Mouse (Mus musculus): ENCODE data around the gene Olfr394. TPM values are rescaled to one million over a fixed set of nuclear protein-coding genes. Genes with fewer than 3 reads are reported as not detected.

Olfr394 gene
- polyA plus RNA-seq (2015; fragmentation: Nextera tagmentation; extraction: Ambion mirVana) = not detected in 2 replicates

GRCm38 (mm10) chr11:73890671-73891070 lies at the start of gene Olfr394:
Gene Olfr394, minus strand, starts transcription at chr11:73890771.

GRCm38 (mm10) chr11:73936377-73936776 lies 45.8 kb upstream of the Olfr394 start, which contains the start of gene Olfr23:
Gene Olfr23, plus strand, starts transcription at chr11:73936677.

DNA sequence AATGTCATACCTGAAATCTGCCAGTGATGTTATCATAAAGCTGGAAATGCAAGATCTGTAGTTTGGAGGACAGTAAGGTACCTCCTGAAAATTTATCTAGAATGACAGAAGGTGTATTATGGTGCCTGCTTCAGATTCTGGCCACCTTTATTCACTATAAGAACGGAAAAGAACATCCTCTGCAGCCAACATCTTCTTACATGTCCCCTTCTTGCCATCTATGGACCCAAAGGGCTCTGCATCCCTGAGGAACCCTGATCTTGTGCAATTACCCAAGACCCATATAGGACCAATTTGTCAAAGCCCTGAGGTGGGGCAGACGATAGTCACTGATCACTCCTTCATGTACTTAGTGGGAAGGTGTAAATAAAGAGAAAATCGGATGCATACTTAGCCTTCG lies 18.6 kb upstream of the Olfr394 start, which contains the start of gene Olfr395:
Olfr395 (minus strand) TSS at position 101 of the 400 bp plus-strand sequence.

DNA sequence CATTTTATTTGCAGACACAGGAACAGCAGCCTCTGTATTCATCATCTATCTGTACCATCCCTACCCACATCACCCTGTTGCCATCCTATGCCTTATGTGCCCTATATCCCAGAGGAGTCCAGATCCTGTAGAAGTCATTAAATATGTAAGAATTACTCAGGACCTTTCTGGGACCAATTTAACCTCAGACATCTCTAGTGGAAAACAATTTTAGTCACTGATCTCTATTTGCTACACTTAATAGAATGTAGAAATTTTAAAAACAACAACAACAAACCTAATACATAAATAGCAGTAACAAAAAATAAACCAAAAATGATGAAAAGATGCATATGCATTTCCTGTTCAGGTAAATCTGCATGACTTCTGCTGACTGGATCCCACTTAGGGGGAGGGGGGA lies 39.2 kb downstream of the Olfr394 start, which contains the start of gene Olfr393:
Olfr393 (minus strand) TSS at position 101 of the 400 bp plus-strand sequence.

Other genes with a start within 250 kb of the Olfr394 start
- not detected in 2 replicates for gene Zfp735, start 202.0 kb downstream of the Olfr394 start, polyA plus RNA-seq (2015; fragmentation: Nextera tagmentation; extraction: Ambion mirVana)
- not detected in 2 replicates for gene Olfr389, start 110.1 kb downstream of the Olfr394 start, polyA plus RNA-seq (2015; fragmentation: Nextera tagmentation; extraction: Ambion mirVana)
- not detected in 2 replicates for gene Olfr390, start 107.8 kb downstream of the Olfr394 start, polyA plus RNA-seq (2015; fragmentation: Nextera tagmentation; extraction: Ambion mirVana)
- not detected in 2 replicates for gene Olfr391-ps, start 87.7 kb downstream of the Olfr394 start, polyA plus RNA-seq (2015; fragmentation: Nextera tagmentation; extraction: Ambion mirVana)
- not detected in 2 replicates for gene Olfr392, start 73.7 kb downstream of the Olfr394 start, polyA plus RNA-seq (2015; fragmentation: Nextera tagmentation; extraction: Ambion mirVana)
- not detected in 2 replicates for gene Olfr393, start 39.3 kb downstream of the Olfr394 start, polyA plus RNA-seq (2015; fragmentation: Nextera tagmentation; extraction: Ambion mirVana)
- not detected in 2 replicates for gene Olfr395, start 18.5 kb upstream of the Olfr394 start, polyA plus RNA-seq (2015; fragmentation: Nextera tagmentation; extraction: Ambion mirVana)
- gene Olfr23, start 45.9 kb upstream of the Olfr394 start, polyA plus RNA-seq (2015; fragmentation: Nextera tagmentation; extraction: Ambion mirVana) = not detected in 2 replicates
- not detected in 2 replicates for gene Olfr397, start 70.0 kb upstream of the Olfr394 start, polyA plus RNA-seq (2015; fragmentation: Nextera tagmentation; extraction: Ambion mirVana)
- not detected in 2 replicates for gene Olfr398, start 99.6 kb upstream of the Olfr394 start, polyA plus RNA-seq (2015; fragmentation: Nextera tagmentation; extraction: Ambion mirVana)
- gene Olfr139, start 165.8 kb upstream of the Olfr394 start, polyA plus RNA-seq (2015; fragmentation: Nextera tagmentation; extraction: Ambion mirVana) = not detected in 2 replicates
- gene Olfr399, start 165.8 kb upstream of the Olfr394 start, polyA plus RNA-seq (2015; fragmentation: Nextera tagmentation; extraction: Ambion mirVana) = not detected in 2 replicates
- not detected in 2 replicates for gene Zfp616, start 179.2 kb upstream of the Olfr394 start, polyA plus RNA-seq (2015; fragmentation: Nextera tagmentation; extraction: Ambion mirVana)
- gene Olfr401, start 222.9 kb upstream of the Olfr394 start, polyA plus RNA-seq (2015; fragmentation: Nextera tagmentation; extraction: Ambion mirVana) = not detected in 2 replicates

Measured in adrenal gland, postnatal 0 days (tissue).